Mouse (Mus musculus) liver, adult 2 months (tissue): Measurements from ENCODE around the gene Mdc1. TPM values are rescaled to one million over a fixed set of nuclear protein-coding genes. Genes with fewer than 3 reads are reported as not detected.
A peak's percentile ranks its signal among the peaks of the same experiment; 100 is the strongest.

Experiments used
- DNase-seq: peaks from one replicate; pipeline ENCODE4 v3.0.0-alpha.2; 2011; ENCODE audit warnings: low read depth, low spot score; ENCODE audit errors: extremely low read depth
- H3K27ac ChIP-seq: fragments of 200-500 bp; replicated peaks from 2 replicates; pipeline ENCODE4 v1.5.1; 2012; ENCODE audit warnings: low read depth, mild to moderate bottlenecking, control low read depth, inconsistent platforms, low read length; ENCODE audit not compliant: insufficient read depth
- H3K27me3 ChIP-seq: fragments of 200-500 bp; 2 replicates; pipeline ENCODE4 v1.6.1; 2012; ENCODE audit warnings: mild to moderate bottlenecking, moderate library complexity, low read length, inconsistent platforms; ENCODE audit not compliant: control insufficient read depth, insufficient read depth
- H3K36me3 ChIP-seq: fragments of 200-500 bp; 2 replicates; pipeline ENCODE4 v1.6.1; 2012; ENCODE audit warnings: low read length, inconsistent platforms; ENCODE audit not compliant: control insufficient read depth, insufficient read depth
- H3K4me1 ChIP-seq: fragments of 200-500 bp; 2 replicates; pipeline ENCODE4 v1.6.1; 2011; ENCODE audit warnings: low read length; ENCODE audit not compliant: control insufficient read depth, insufficient read depth
- H3K4me3 ChIP-seq: fragments of 200-500 bp; 2 replicates; pipeline ENCODE4 v1.5.1; 2011; ENCODE audit warnings: low read depth, mild to moderate bottlenecking, control low read depth, low read length, moderate library complexity; ENCODE audit not compliant: insufficient read depth
- H3K79me2 ChIP-seq: fragments of 200-500 bp; 2 replicates; pipeline ENCODE4 v1.6.1; 2012; ENCODE audit warnings: inconsistent platforms, mild to moderate bottlenecking, low read length, moderate library complexity; ENCODE audit not compliant: control insufficient read depth, insufficient read depth
- H3K9ac ChIP-seq: fragments of 200-500 bp; 2 replicates; pipeline ENCODE4 v1.6.1; 2012; ENCODE audit warnings: low read depth, mild to moderate bottlenecking, control low read depth, inconsistent platforms, low read length
- CTCF ChIP-seq: fragments of 200-500 bp; IDR thresholded peaks from 2 replicates; pipeline ENCODE4 v1.5.1; 2011; ENCODE audit warnings: low read depth, low read length, control low read depth
- POLR2A ChIP-seq: fragments of 200-500 bp; IDR thresholded peaks from 2 replicates; pipeline ENCODE4 v1.6.1; 2011; ENCODE audit warnings: low read length, control low read depth; ENCODE audit not compliant: insufficient read depth; ENCODE audit errors: extremely low read depth
- WGBS: fragments of 180-500 bp; shearing (Covaris S2); methylation state at CpG from one replicate; pipeline ENCODE4 v1.1.7; 2018; 5-methylcytosine and 5-hydroxymethylcytosine counted together
- polyA plus RNA-seq: library from polyadenylated mRNA; depleted of rRNA; stranded (reverse); fragments of >200 nt; gene quantifications from 2 replicates; pipeline ENCODE4 v1.2.3, GENCODE M21; 2012
- total RNA-seq: library from RNA; depleted of rRNA; stranded (reverse); fragments of >200 nt; gene quantifications from 2 replicates; pipeline ENCODE4 v1.2.3, GENCODE M21; 2014

The Mdc1 gene
- total and polyA plus RNA-seq, 2 experiments: 2.4 to 3.0 TPM

GRCm38 (mm10) chr17:35820111-35820510, 21.2 kb upstream of the Mdc1 start:
- WGBS: 86% methylated on average over 5 of the region's 5 CpGs
- Histone ChIP-seq H3K9ac (no peak overlapping the region), H3K4me1 (peaks cover 18% of the 10 kb centered on the region), H3K27ac (no peak overlapping the region), H3K27me3 (no peaks in the 10 kb centered on the region), H3K79me2 (no peaks in the 10 kb centered on the region), H3K36me3 (no peaks in the 10 kb centered on the region), H3K4me3 (no peak overlapping the region)
- TF ChIP-seq CTCF (no peak), POLR2A (no peak)
- no peak for DNase-seq

GRCm38 (mm10) chr17:35821439-35822430, 19.6 kb upstream of the Mdc1 start, which contains the start of gene Ier3:
Ier3 (plus strand) TSS chr17:35821684.
- peak within 1 kb of the TSS; percentile 79 for H3K4me3 ChIP-seq
- H3K27ac ChIP-seq: peak within 1 kb of the TSS; percentile 78
- H3K79me2 ChIP-seq: no peaks in the 10 kb centered on the region
- H3K27me3 ChIP-seq: no peaks in the 10 kb centered on the region
- peak within 1 kb of the TSS; percentile 73 for H3K9ac ChIP-seq
- TF ChIP-seq CTCF: no peak
- TF ChIP-seq POLR2A: no peak
- H3K4me1 ChIP-seq: 0 out of 2 replicates have a peak, but pooled peaks cover 6% of the 10 kb centered on the region
- WGBS: 3% methylated on average over 62 of the region's 62 CpGs
- DNase-seq: no peak
- no peaks in the 10 kb centered on the region for H3K36me3 ChIP-seq

- 7% methylated on average over 11 of the region's 11 CpGs for WGBS
- H3K36me3 ChIP-seq: no peaks in the 10 kb centered on the region
- H3K27ac ChIP-seq: peak overlapping the region; percentile 78
- no peaks in the 10 kb centered on the region for H3K27me3 ChIP-seq
- 0 out of 2 replicates have a peak, but pooled peaks cover 6% of the 10 kb centered on the region for H3K4me1 ChIP-seq
- peak overlapping the region; percentile 79 for H3K4me3 ChIP-seq
- peak overlapping the region; percentile 73 for H3K9ac ChIP-seq
- TF ChIP-seq CTCF (no peak), POLR2A (no peak)
- DNase-seq: no peak
- no peaks in the 10 kb centered on the region for H3K79me2 ChIP-seq
Observed at GRCm38 (mm10) chr17:35822564-35822963, 18.8 kb upstream of the Mdc1 start.

GRCm38 (mm10) chr17:35822964-35823937, 18.1 kb upstream of the Mdc1 start, which contains the start of gene Flot1:
Flot1 (plus strand) TSS chr17:35823230.
- Histone ChIP-seq H3K27ac (peak within 1 kb of the TSS; percentile 78), H3K27me3 (no peaks in the 10 kb centered on the region), H3K9ac (peak within 1 kb of the TSS; percentile 83), H3K4me3 (peak within 1 kb of the TSS; percentile 79), H3K4me1 (0 out of 2 replicates have a peak, but pooled peaks cover 6% of the 10 kb centered on the region), H3K79me2 (no peaks in the 10 kb centered on the region), H3K36me3 (no peaks in the 10 kb centered on the region)
- DNase-seq: peak; percentile 71
- TF ChIP-seq POLR2A: no peak
- TF ChIP-seq CTCF: no peak
- 2% methylated on average over 46 of the region's 47 CpGs for WGBS

- Histone ChIP-seq H3K36me3 (no peaks in the 10 kb centered on the region), H3K9ac (no peak overlapping the region), H3K27ac (no peak overlapping the region), H3K4me3 (no peak overlapping the region), H3K27me3 (no peaks in the 10 kb centered on the region), H3K79me2 (no peaks in the 10 kb centered on the region), H3K4me1 (0 out of 2 replicates have a peak, but pooled peaks cover 6% of the 10 kb centered on the region)
- 81% methylated on average over 7 of the region's 7 CpGs for WGBS
- DNase-seq: no peak
- TF ChIP-seq POLR2A (no peak), CTCF (peak; percentile 61)
Observed at GRCm38 (mm10) chr17:35824402-35824801, 16.9 kb upstream of the Mdc1 start.
